9 mouse cellular contexts compared by ENCODE assay signal in the genomic region with DNA sequence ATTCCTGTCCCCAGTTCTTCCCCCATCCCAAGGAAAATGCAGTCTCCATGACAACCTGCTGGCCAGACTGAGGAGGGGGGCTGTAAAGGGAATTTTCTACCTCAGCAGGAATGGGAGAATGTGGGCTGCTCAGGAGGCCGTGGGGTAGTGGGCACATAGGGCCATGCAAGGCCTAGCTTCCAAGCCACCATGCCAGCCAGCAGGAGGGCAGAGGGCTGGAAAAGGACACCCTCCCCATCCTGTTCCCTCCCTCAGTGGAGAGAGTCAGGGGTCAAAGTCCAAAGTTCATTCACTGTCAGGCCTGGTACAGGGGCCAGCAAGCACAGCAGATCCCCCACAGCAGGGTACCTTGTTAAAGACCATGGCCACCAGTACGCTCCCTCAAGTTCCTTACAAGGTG. TPM values are rescaled to one million over a fixed set of nuclear protein-coding genes. Genes with fewer than 3 reads are reported as not detected.
DNase-seq lines count a peak whose midpoint lies in the region; ATAC-seq and TF ChIP-seq lines count a peak whose summit lies in the region.
"Had no signal": no experiment of that assay in that cellular context is flagged by ENCODE, and none has a peak within 500 bp of the region (broad histone marks: within the 10 kb centered on the region; RNA-seq: fewer than 3 reads in every experiment).

A gene (plus strand): TSS at position 281 of the 400 bp plus-strand sequence.

- H3K9ac ChIP-seq in heart, embryonic 13.5 days, result peak within 1 kb of the TSS; percentile 37
- H3K9ac ChIP-seq in hindbrain, embryonic 12.5 days, result 0 out of 2 replicates have a peak within 1 kb of the TSS, but pooled peaks have one; percentile 42
- H3K9ac ChIP-seq in liver, embryonic 14.5 days (replicated peaks), result peak within 1 kb of the TSS; percentile 23; the same call in 1 of the 2 replicates

- TF ChIP-seq CTCF in cerebellum, adult 2 months (IDR thresholded peaks at IDR 0.05; ENCODE audit: borderline replicate concordance, insufficient read depth, low read depth, low read length), result no peak
- no peak for TF ChIP-seq CTCF in liver, embryonic 14.5 days (IDR thresholded peaks at IDR 0.05; ENCODE audit: low read depth)

- no peak within 1 kb of the TSS for H3K4me2 ChIP-seq in heart, embryonic 13.5 days
- peak within 1 kb of the TSS; percentile 23; the same call in 1 of the 2 replicates for H3K4me2 ChIP-seq in hindbrain, embryonic 12.5 days (replicated peaks)
- peak within 1 kb of the TSS; percentile 41 for H3K4me2 ChIP-seq in liver, embryonic 14.5 days (ENCODE audit: low read depth)

- intact Hi-C loops in heart, postnatal 25 days (cut with DNase I), result no loop called here
- intact Hi-C loops in gastrocnemius, postnatal 14 days (cut with DNase I; ENCODE audit: low total_unique reads), result no loop called here

- peaks cover 61% of the 10 kb centered on the region for H3K4me1 ChIP-seq in heart, embryonic 13.5 days
- H3K4me1 ChIP-seq in cerebellum, adult 2 months (ENCODE audit: control insufficient read depth, insufficient read depth, low read length), result peaks cover 58% of the 10 kb centered on the region
- H3K4me1 ChIP-seq in hindbrain, embryonic 12.5 days, result peaks cover 50% of the 10 kb centered on the region
- H3K4me1 ChIP-seq in liver, embryonic 14.5 days (replicated peaks; ENCODE audit: control insufficient read depth in 2 of 2, insufficient read depth in 2 of 2, low read length in 1 of 2), result peaks cover 21 to 36% of the 10 kb centered on the region in 2 experiments

- 0 out of 2 replicates have a peak within 1 kb of the TSS, but pooled peaks have one; percentile 16 for H3K27ac ChIP-seq in heart, embryonic 13.5 days (replicated peaks)
- peak within 1 kb of the TSS; percentile 94 for H3K27ac ChIP-seq in cerebellum, adult 2 months (ENCODE audit: insufficient read depth, low read length)
- peak within 1 kb of the TSS; percentile 64 for H3K27ac ChIP-seq in hindbrain, embryonic 12.5 days
- no peak within 1 kb of the TSS for H3K27ac ChIP-seq in liver, embryonic 14.5 days

- no peaks in the 10 kb centered on the region for H3K9me3 ChIP-seq in heart, embryonic 13.5 days
- H3K9me3 ChIP-seq in hindbrain, embryonic 12.5 days (replicated peaks), result no peaks in the 10 kb centered on the region
- no peaks in the 10 kb centered on the region for H3K9me3 ChIP-seq in liver, embryonic 14.5 days (ENCODE audit: control insufficient read depth, low read length)

- H3K36me3 ChIP-seq in heart, embryonic 13.5 days, result peaks cover 30% of the 10 kb centered on the region
- H3K36me3 ChIP-seq in hindbrain, embryonic 12.5 days, result peaks cover 35% of the 10 kb centered on the region
- peaks cover 5% of the 10 kb centered on the region; the same call in 1 of the 2 replicates for H3K36me3 ChIP-seq in liver, embryonic 14.5 days (replicated peaks; ENCODE audit: control insufficient read depth, insufficient read depth, low read depth)

- TF ChIP-seq POLR2A in cerebellum, adult 2 months (IDR thresholded peaks at IDR 0.05; ENCODE audit: borderline replicate concordance, insufficient read depth, low read length), result no peak

- peaks cover 52% of the 10 kb centered on the region for H3K27me3 ChIP-seq in heart, embryonic 13.5 days (replicated peaks)
- no peaks in the 10 kb centered on the region for H3K27me3 ChIP-seq in cerebellum, adult 2 months (ENCODE audit: control insufficient read depth, insufficient read depth, low read length)
- H3K27me3 ChIP-seq in hindbrain, embryonic 12.5 days, result peaks cover 27% of the 10 kb centered on the region
- H3K27me3 ChIP-seq in liver, embryonic 14.5 days (ENCODE audit: control insufficient read depth, insufficient read depth, low read length), result peaks cover 40% of the 10 kb centered on the region

- no peak for TF ChIP-seq EP300 in liver, embryonic 14.5 days (IDR thresholded peaks at IDR 0.05; ENCODE audit: low read depth)

- no peak within 1 kb of the TSS for H3K4me3 ChIP-seq in heart, embryonic 13.5 days
- H3K4me3 ChIP-seq in cerebellum, adult 2 months (replicated peaks; ENCODE audit: insufficient read depth, low read depth, low read length), result peak within 1 kb of the TSS; percentile 7
- H3K4me3 ChIP-seq in hindbrain, embryonic 12.5 days, result no peak within 1 kb of the TSS
- H3K4me3 ChIP-seq in liver, embryonic 14.5 days (ENCODE audit: insufficient read depth in 1 of 2, low read depth in 2 of 2, low read length in 2 of 2), result no peak within 1 kb of the TSS

- 64% methylated on average over 2 of the region's 2 CpGs for WGBS in heart, embryonic 13.5 days
- 27% methylated on average over 2 of the region's 2 CpGs for WGBS in cerebellum, adult 2 months
- WGBS in hindbrain, embryonic 12.5 days, result 26% methylated on average over 2 of the region's 2 CpGs
- WGBS in liver, embryonic 14.5 days (ENCODE audit: insufficient replicate concordance), result 52% methylated on average over 2 of the region's 2 CpGs

- no peak for ATAC-seq in heart, embryonic 13.5 days (ENCODE audit: extremely low read depth, insufficient number of reproducible peaks, low FRiP score, low TSS enrichment)
- ATAC-seq in hindbrain, embryonic 12.5 days (ENCODE audit: low FRiP score), result no peak
- no peak for ATAC-seq in liver, embryonic 14.5 days (ENCODE audit: insufficient read depth)

- no peak for DNase-seq in heart, postnatal 25 days (ENCODE audit: low spot score)
- peak; percentile 55 for DNase-seq in cerebellum, adult 2 months
- no peak for DNase-seq in liver, embryonic 14.5 days (ENCODE audit: low read depth in 3 of 3, low spot score in 3 of 3)
- no peak for DNase-seq in gastrocnemius, postnatal 14 days
- DNase-seq in ovary, postnatal 14 days (ENCODE audit: low spot score), result no peak
- DNase-seq in spleen, postnatal 14 days (ENCODE audit: low spot score in 2 of 2), result no peak

RNA-seq across cellular contexts. Expression of the gene that starts here (rescaled TPM):
- 0.70 and 1.4 TPM in 2 replicates for polyA plus RNA-seq in heart, embryonic 13.5 days (2015; fragmentation: Nextera tagmentation; extraction: Ambion mirVana)
- 1 to 10 TPM in 1 of 2 experiments, under 1 TPM in 1; 0.70 to 1.3 TPM for total RNA-seq in heart, postnatal 25 days (2021)
- polyA plus RNA-seq in cerebellum, adult 2 months (2012; rRNA removed), result 9.3 and 10.2 TPM in 2 replicates
- 1.3 and 3.9 TPM in 2 replicates for polyA plus RNA-seq in hindbrain, embryonic 12.5 days (2016; fragmentation: Nextera tagmentation; extraction: Ambion mirVana)
- polyA plus RNA-seq in liver, embryonic 14.5 days (2012; rRNA removed), result 10.2 and 14.7 TPM in 2 replicates
- 10.9 and 11.0 TPM in 2 replicates for polyA plus RNA-seq in liver, embryonic 14.5 days (2014; fragmentation: Nextera tagmentation; extraction: Ambion mirVana)
- not detected for total RNA-seq in gastrocnemius, postnatal 14 days (2021)
- total RNA-seq: common myeloid progenitor, adult 5-6 weeks had no signal

Comparison
In these comparisons a context has a peak if more than half of its experiments do, and no peak if none do; other contexts are left out.
1. DNase-seq: peak in cerebellum, adult 2 months (2 of 2); none in heart, postnatal 25 days (single experiment), liver, embryonic 14.5 days (0 of 3), gastrocnemius, postnatal 14 days (single experiment), ovary, postnatal 14 days (single experiment) and spleen, postnatal 14 days (0 of 2).
2. Peak in every context shown above with its lines, with median percentiles within 50 percentile points of each other: H3K9ac ChIP-seq.